Mouse (Mus musculus) bone marrow macrophage, adult 2 months (primary cell): ENCODE measurements around the gene Gna14.

Source experiments
- CTCF ChIP-seq: IDR thresholded peaks from 2 replicates; pipeline ENCODE4 v1.5.1; 2012; ENCODE audit warnings: low read depth, mild to moderate bottlenecking, low read length, moderate library complexity
- POLR2A ChIP-seq: IDR thresholded peaks from 2 replicates; pipeline ENCODE4 v1.6.1; 2012; ENCODE audit warnings: mild to moderate bottlenecking, low read depth, low read length, borderline replicate concordance

DNA sequence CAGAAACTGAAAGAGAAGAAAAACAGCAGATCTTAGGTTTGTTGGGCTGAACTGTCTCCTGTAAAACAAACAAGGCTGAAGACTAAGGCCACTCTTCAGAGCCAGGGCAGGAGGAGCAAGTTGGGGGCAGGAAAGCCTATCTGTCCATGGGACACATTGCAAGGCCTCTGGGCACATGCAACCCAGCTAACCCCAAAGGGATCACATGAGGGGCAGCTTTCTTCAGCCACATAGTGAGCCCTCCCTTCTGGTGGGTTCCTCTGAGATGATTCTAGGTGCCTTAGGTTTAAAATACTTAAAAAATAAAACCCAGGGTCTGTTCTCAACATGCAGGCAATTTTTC lies 158.4 kb downstream of the Gna14 start:
- TF ChIP-seq CTCF (no peak), POLR2A (no peak)
